Mouse (Mus musculus): ENCODE measurements around the gene Gm2115.

DNA sequence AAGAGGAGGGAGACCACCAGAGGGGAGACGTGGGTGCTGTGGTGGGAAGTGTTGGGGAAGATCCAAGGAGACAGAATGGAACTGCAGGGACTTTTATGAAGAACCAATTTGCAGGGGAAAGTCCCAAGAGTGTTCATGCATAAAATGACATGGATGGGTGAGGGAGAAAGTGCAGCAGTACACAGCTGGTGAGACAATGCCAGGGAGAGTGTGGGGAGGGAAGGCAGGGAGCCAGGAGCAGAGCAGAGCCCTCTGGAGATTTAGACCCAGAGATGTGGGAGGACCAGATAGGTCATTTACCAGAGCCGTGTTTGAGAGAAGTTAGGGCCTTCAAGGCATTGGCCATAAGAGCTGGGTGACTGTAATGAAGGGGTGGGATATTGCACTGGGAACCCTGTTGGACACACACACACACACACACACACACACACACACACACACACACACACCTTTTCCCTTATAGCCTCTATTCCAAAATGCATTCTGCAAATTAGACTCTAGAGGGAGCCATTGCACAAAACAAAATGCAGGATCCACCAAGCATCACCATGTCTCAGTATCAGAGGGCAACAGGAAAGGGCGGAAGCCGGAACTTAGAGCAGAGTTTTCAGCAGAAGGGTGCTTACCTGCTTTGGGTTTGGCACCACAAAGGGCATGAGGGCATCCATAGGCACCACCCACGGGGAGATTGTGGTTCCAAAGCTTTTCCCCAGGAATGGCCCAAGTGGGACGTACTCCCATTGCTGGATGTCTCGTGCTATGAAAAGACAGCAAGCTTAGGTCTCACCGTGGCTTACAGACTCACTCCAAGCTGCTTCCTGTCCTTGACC lies 65.5 kb downstream of the Gm2115 start:
- TF ChIP-seq CTCF (IDR thresholded peaks at IDR 0.05; ENCODE audit: borderline replicate concordance, control insufficient read depth, extremely low read depth, insufficient read depth, low read length, poor library complexity) = no peak
- no peak for TF ChIP-seq POLR2A (IDR thresholded peaks at IDR 0.05; ENCODE audit: control insufficient read depth, extremely low read depth, insufficient read depth, low read length, poor library complexity)

All from thymus, adult 2 months (tissue).